Mouse (Mus musculus) ES-E14 (cell line): ENCODE results near the gene Mkln1. TPM values are rescaled to one million over a fixed set of nuclear protein-coding genes. Genes with fewer than 3 reads are reported as not detected.

ENCODE experiments used
- DNase-seq: peaks from one replicate; pipeline ENCODE4 v3.0.0-alpha.2; 2013; ENCODE audit warnings: low read depth, low spot score
- H3K27ac ChIP-seq: 2 replicates; pipeline ENCODE4 v1.5.1; 2012; ENCODE audit warnings: low read depth, mild to moderate bottlenecking, low read length, moderate library complexity, mixed read lengths; ENCODE audit not compliant: poor library complexity, insufficient read depth, severe bottlenecking
- H3K36me3 ChIP-seq: 2 replicates; pipeline ENCODE4 v1.6.1; 2012; ENCODE audit warnings: mild to moderate bottlenecking, low read length, moderate library complexity, mixed read lengths; ENCODE audit not compliant: control insufficient read depth, poor library complexity, insufficient read depth, severe bottlenecking
- H3K4me1 ChIP-seq, 2 experiments: fragments of 150-350 bp in 1 of 2; sonication (generic) in 1 of 2; 2 replicates each; pipeline ENCODE4 v1.6.1; 2012; ENCODE audit warnings: low read length in 2 of 2, mild to moderate bottlenecking in 1 of 2, mixed read lengths in 1 of 2; ENCODE audit not compliant: control insufficient read depth in 2 of 2, insufficient read depth in 2 of 2, poor library complexity in 1 of 2
- H3K4me3 ChIP-seq, 2 experiments: fragments of 150-350 bp in 1 of 2; sonication (generic) in 1 of 2; 2 replicates each; pipeline ENCODE4 v1.5.1; 2012; ENCODE audit warnings: low read length in 2 of 2, low read depth in 1 of 2, mild to moderate bottlenecking in 1 of 2, mixed read lengths in 1 of 2; ENCODE audit not compliant: insufficient read depth in 1 of 2, poor library complexity in 1 of 2, severe bottlenecking in 1 of 2
- H3K9ac ChIP-seq: 2 replicates; pipeline ENCODE4 v1.6.1; 2012; ENCODE audit warnings: low read depth, mild to moderate bottlenecking, low read length, mixed read lengths; ENCODE audit not compliant: poor library complexity, insufficient read depth, severe bottlenecking
- H3K9me3 ChIP-seq: fragments of 150-350 bp; sonication (generic); 2 replicates; pipeline ENCODE4 v1.6.1; 2012; ENCODE audit warnings: low read depth, mild to moderate bottlenecking, low read length; ENCODE audit not compliant: control insufficient read depth, insufficient read depth
- CHD2 ChIP-seq: IDR thresholded peaks from 2 replicates; pipeline ENCODE4 v1.6.1; 2014; ENCODE audit warnings: mild to moderate bottlenecking, low read depth, low read length, inconsistent platforms
- HCFC1 ChIP-seq: IDR thresholded peaks from 2 replicates; pipeline ENCODE4 v1.6.1; 2012; ENCODE audit warnings: low read length, inconsistent platforms, borderline replicate concordance; ENCODE audit not compliant: insufficient read depth
- MAFK ChIP-seq: IDR thresholded peaks from 2 replicates; pipeline ENCODE4 v1.6.1; 2014; ENCODE audit warnings: mild to moderate bottlenecking, low read depth, low read length, inconsistent platforms; ENCODE audit not compliant: insufficient read depth
- ZC3H11A ChIP-seq: IDR thresholded peaks from 2 replicates; pipeline ENCODE4 v1.6.1; 2012; ENCODE audit warnings: low read depth, mild to moderate bottlenecking, inconsistent platforms, low read length, borderline replicate concordance
- ZNF384 ChIP-seq: IDR thresholded peaks from 2 replicates; pipeline ENCODE4 v1.6.1; 2012; ENCODE audit warnings: low read depth, low read length, inconsistent platforms
- in situ Hi-C, 2 experiments: fragments of 600-800 bp; cut with MboI; formaldehyde crosslinking; loops; one replicate each; pipeline ENCODE4 v1.15.1; 2025; ENCODE audit warnings: low sequenced_read_pairs in 2 of 2, inconsistent platforms in 1 of 2; ENCODE audit not compliant: unreplicated experiment in 2 of 2
- total RNA-seq: library from RNA; depleted of rRNA; stranded (reverse); fragments of 300-350 nt; gene quantifications from 2 replicates; pipeline ENCODE4 v1.2.3, GENCODE M21; 2012

The Mkln1 gene
- total RNA-seq, 1 experiment: 78.0 TPM

- no peak for DNase-seq
- no peak for TF ChIP-seq MAFK
- no peak for TF ChIP-seq ZNF384
- TF ChIP-seq HCFC1: no peak
- Histone ChIP-seq H3K9ac (no peak overlapping the region), H3K9me3 (no peaks in the 10 kb centered on the region), H3K36me3 (no peaks in the 10 kb centered on the region), H3K4me3 (no peak overlapping the region), H3K4me1 (peaks cover 0 to 2% of the 10 kb centered on the region in 2 experiments; a peak in 1 of 4 replicates), H3K27ac (no peak overlapping the region)
- in situ Hi-C loops: no loop called here
These were observed 13.0 kb upstream of the Mkln1 start for GRCm38 (mm10) chr6:31385281-31386145.

- TF ChIP-seq MAFK (no peak), ZC3H11A (no peak), CHD2 (no peak), ZNF384 (no peak), HCFC1 (no peak)
- in situ Hi-C loops: no loop called here
- no peak for DNase-seq
These were observed 8.8 kb upstream of the Mkln1 start for GRCm38 (mm10) chr6:31389716-31390115.

GRCm38 (mm10) chr6:31390243-31390981 is 8.1 kb upstream of the Mkln1 start:
- Histone ChIP-seq H3K9me3 (no peaks in the 10 kb centered on the region), H3K27ac (no peak overlapping the region), H3K9ac (no peak overlapping the region), H3K4me1 (no peaks in the 10 kb centered on the region), H3K36me3 (no peaks in the 10 kb centered on the region), H3K4me3 (no peak overlapping the region)
- DNase-seq: no peak
- TF ChIP-seq CHD2 (no peak), HCFC1 (no peak), ZC3H11A (no peak), MAFK (no peak), ZNF384 (no peak)
- in situ Hi-C loops: no loop called here

More at GRCm38 (mm10) chr6:31389716-31390115, 8.8 kb upstream of the Mkln1 start:
- H3K27ac ChIP-seq: no peak overlapping the region
- no peaks in the 10 kb centered on the region for H3K9me3 ChIP-seq
- no peak overlapping the region for H3K4me3 ChIP-seq
- no peaks in the 10 kb centered on the region for H3K4me1 ChIP-seq
- H3K9ac ChIP-seq: no peak overlapping the region
- H3K36me3 ChIP-seq: no peaks in the 10 kb centered on the region

- Histone ChIP-seq H3K27ac (no peak overlapping the region), H3K4me3 (no peak overlapping the region), H3K4me1 (no peaks in the 10 kb centered on the region), H3K9ac (no peak overlapping the region), H3K9me3 (no peaks in the 10 kb centered on the region), H3K36me3 (no peaks in the 10 kb centered on the region)
- no peak for DNase-seq
- no peak for TF ChIP-seq ZNF384
- TF ChIP-seq MAFK: no peak
- no peak for TF ChIP-seq CHD2
- in situ Hi-C loops: no loop called here
These were observed 5.7 kb upstream of the Mkln1 start for GRCm38 (mm10) chr6:31392871-31393270.
